Mouse (Mus musculus) kidney, embryonic 15.5 days (tissue): ENCODE measurements around the gene Zfp652. TPM values are rescaled to one million over a fixed set of nuclear protein-coding genes. Genes with fewer than 3 reads are reported as not detected.

ENCODE experiments used
- ATAC-seq: fragments of 200-750 bp; cut with Nextera tagmentation; replicated peaks from 2 replicates; pipeline ENCODE4 v1.8.0; 2017; ENCODE audit warnings: moderate TSS enrichment; ENCODE audit not compliant: low FRiP score
- H3K27ac ChIP-seq: fragments of 300-500 bp; sonication (generic); 2 replicates; pipeline ENCODE4 v1.5.1; 2015; ENCODE audit warnings: mild to moderate bottlenecking, inconsistent platforms
- H3K27me3 ChIP-seq: fragments of 300-500 bp; sonication (generic); 2 replicates; pipeline ENCODE4 v1.6.1; 2015; ENCODE audit warnings: inconsistent platforms
- H3K36me3 ChIP-seq: fragments of 300-500 bp; sonication (generic); 2 replicates; pipeline ENCODE4 v1.6.1; 2015; ENCODE audit warnings: inconsistent platforms
- H3K4me1 ChIP-seq: fragments of 300-500 bp; sonication (generic); 2 replicates; pipeline ENCODE4 v1.6.1; 2015; ENCODE audit warnings: inconsistent platforms
- H3K4me2 ChIP-seq: fragments of 300-500 bp; sonication (generic); 2 replicates; pipeline ENCODE4 v1.6.1; 2015; ENCODE audit warnings: moderate library complexity, mild to moderate bottlenecking, inconsistent platforms
- H3K4me3 ChIP-seq: fragments of 300-500 bp; sonication (generic); replicated peaks from 2 replicates; pipeline ENCODE4 v1.5.1; 2015; ENCODE audit warnings: mild to moderate bottlenecking, inconsistent platforms
- H3K9ac ChIP-seq: fragments of 300-500 bp; sonication (generic); 2 replicates; pipeline ENCODE4 v1.6.1; 2015; ENCODE audit warnings: mild to moderate bottlenecking, inconsistent platforms
- H3K9me3 ChIP-seq: fragments of 300-500 bp; sonication (generic); replicated peaks from 2 replicates; pipeline ENCODE4 v1.6.1; 2016; ENCODE audit warnings: inconsistent platforms
- WGBS: fragments of 180-500 bp; shearing (Covaris S2); methylation state at CpG from one replicate; pipeline ENCODE4 v1.1.7; 2015; ENCODE audit warnings: mixed read lengths; 5-methylcytosine and 5-hydroxymethylcytosine counted together
- polyA plus RNA-seq: library from polyadenylated mRNA; unstranded; fragments of >200 nt; fragmentation: Nextera tagmentation; extraction: Ambion mirVana; gene quantifications from 2 replicates; pipeline ENCODE4 v1.2.1, GENCODE M21; 2015

Gene Zfp652
- polyA plus RNA-seq, 1 experiment from 2014 or later: 22.3 TPM

DNA sequence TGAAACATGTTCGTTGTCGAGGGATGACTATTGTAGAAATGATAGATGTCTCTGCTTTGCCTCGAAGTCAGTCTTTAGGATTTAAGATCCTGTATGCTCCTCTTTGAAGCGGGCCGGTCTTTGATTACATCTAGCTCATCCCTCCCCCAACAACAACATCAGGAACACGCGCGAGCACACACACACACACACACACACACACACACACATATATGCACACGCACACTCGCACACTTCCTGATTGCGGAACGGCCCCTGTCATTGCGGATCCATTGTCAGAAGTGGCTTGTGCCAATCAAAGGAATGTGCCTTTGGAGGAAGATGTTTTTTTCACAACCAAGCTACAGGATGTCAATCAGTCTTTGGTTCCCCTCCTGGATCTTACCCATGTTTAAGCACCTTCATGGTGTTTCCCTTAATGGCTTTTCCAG, 1.4 kb downstream of the Zfp652 start:
- Histone ChIP-seq H3K4me2 (peak overlapping the region; percentile 81), H3K4me3 (peak overlapping the region; percentile 92), H3K27me3 (no peaks in the 10 kb centered on the region), H3K27ac (peak overlapping the region; percentile 98), H3K9me3 (no peaks in the 10 kb centered on the region), H3K36me3 (no peaks in the 10 kb centered on the region), H3K4me1 (peaks cover 30% of the 10 kb centered on the region), H3K9ac (peak overlapping the region; percentile 97)
- ATAC-seq: no peak
- under 1% methylated on average over 13 of the region's 13 CpGs for WGBS

DNA sequence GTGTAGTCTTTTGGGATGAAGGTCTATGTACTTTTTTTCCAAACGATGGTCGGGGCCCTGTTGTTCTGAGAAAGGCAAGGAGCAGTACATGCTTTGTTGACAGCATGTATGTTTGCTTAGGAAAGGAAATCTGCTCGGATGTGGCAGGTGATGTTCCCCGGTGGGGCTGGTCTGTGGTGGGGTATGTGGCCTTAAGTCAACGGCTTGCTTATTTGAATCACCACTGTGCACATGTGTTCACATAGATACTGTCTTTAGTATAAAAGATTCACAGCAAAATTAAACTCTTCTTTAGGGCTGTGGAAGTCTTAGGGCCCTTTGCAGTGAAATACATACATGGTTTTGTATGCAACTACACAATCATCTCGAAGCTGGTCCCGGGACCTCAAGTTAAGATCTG, 1.9 kb downstream of the Zfp652 start:
- no peak for ATAC-seq
- Histone ChIP-seq H3K4me2 (peak overlapping the region; percentile 81), H3K9ac (peak overlapping the region; percentile 97), H3K36me3 (no peaks in the 10 kb centered on the region), H3K9me3 (no peaks in the 10 kb centered on the region), H3K4me1 (peaks cover 30% of the 10 kb centered on the region), H3K27ac (no peak overlapping the region), H3K27me3 (no peaks in the 10 kb centered on the region), H3K4me3 (peak overlapping the region; percentile 92)
- WGBS: 29% methylated on average over 7 of the region's 7 CpGs

DNA sequence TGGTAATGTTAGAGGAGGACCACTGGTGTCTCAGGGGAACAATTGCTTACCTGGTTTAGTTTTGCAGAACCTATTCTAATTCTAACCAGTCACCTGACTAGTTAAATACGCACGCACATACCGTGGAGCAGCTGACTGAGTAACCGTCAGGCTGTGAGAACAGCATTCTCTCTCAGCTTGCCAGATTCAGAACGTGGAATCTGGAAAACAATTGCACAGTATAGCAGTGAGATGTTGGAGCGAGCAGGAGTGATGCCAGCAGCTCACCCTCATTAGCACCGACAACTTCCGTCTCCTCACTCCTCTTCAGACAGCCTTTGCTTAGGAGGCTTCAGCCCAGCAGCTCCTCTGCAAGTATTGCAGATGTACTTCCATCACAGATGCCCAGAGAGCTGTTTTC, 3.7 kb downstream of the Zfp652 start:
- no peak for ATAC-seq
- no peaks in the 10 kb centered on the region for H3K9me3 ChIP-seq
- WGBS: 71% methylated on average over 8 of the region's 8 CpGs
- peaks cover 4% of the 10 kb centered on the region; the same call in 1 of the 2 replicates for H3K36me3 ChIP-seq
- H3K4me1 ChIP-seq: peaks cover 30% of the 10 kb centered on the region
- H3K27ac ChIP-seq: no peak overlapping the region
- H3K4me3 ChIP-seq: no peak overlapping the region
- H3K27me3 ChIP-seq: no peaks in the 10 kb centered on the region
- no peak overlapping the region for H3K9ac ChIP-seq
- no peak overlapping the region for H3K4me2 ChIP-seq

DNA sequence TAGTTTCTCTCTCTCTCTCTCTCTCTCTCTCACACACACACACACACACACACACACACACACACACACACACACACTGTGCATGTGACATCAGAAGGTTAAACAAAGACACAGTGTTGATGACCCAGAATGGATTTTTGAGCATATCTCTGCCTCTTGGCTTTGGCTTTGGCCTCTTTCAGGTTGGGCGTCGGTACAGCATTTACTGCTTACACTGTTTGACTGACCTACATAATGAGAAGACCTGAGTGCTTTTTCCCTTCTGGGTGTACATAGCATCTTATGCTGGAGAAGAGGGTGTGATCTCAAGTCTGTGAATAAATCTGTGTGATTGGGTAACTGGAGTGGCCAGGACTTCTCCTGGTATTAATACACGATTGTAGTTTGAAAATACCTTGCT, 6.9 kb downstream of the Zfp652 start:
- H3K27ac ChIP-seq: no peak overlapping the region

DNA sequence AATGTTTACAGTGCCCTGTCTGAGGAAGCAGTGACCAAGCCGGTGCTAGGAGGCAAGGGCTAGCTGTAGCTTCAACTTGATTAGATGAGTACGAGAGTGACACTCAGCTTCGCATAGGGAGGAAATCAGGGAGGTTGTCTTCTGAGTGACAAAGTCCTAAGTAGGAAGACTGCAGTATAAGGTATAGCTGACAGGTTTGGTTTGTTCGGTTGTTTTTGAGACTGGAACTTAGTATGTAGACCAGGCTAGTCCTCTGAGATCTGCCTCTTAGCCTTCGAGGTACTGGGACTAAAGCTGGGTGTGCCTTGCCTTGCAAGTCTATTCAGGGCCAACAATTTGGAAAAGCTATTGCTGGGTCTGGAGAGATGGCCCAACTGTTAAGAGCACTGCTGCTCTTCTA, 10.8 kb downstream of the Zfp652 start, which contains the start of gene B130006D01Rik:
Gene B130006D01Rik, plus strand, starts transcription at position 301 of the 400 bp plus-strand sequence.
- Histone ChIP-seq H3K27me3 (no peaks in the 10 kb centered on the region), H3K27ac (no peak within 1 kb of the TSS), H3K4me3 (no peak within 1 kb of the TSS), H3K9me3 (no peaks in the 10 kb centered on the region), H3K4me2 (no peak within 1 kb of the TSS), H3K4me1 (no peaks in the 10 kb centered on the region), H3K9ac (no peak within 1 kb of the TSS), H3K36me3 (peaks cover 5% of the 10 kb centered on the region; the same call in 1 of the 2 replicates)
- 95% methylated on average over 5 of the region's 5 CpGs for WGBS
- ATAC-seq: no peak

More for the DNA sequence above, 6.9 kb downstream of the Zfp652 start:
- Histone ChIP-seq H3K36me3 (peaks cover 5% of the 10 kb centered on the region; the same call in 1 of the 2 replicates), H3K4me2 (no peak overlapping the region), H3K27me3 (no peaks in the 10 kb centered on the region), H3K9me3 (no peaks in the 10 kb centered on the region), H3K9ac (no peak overlapping the region), H3K4me1 (peaks cover 17% of the 10 kb centered on the region), H3K4me3 (no peak overlapping the region)
- no peak for ATAC-seq
- WGBS: 88% methylated on average over 3 of the region's 3 CpGs

DNA sequence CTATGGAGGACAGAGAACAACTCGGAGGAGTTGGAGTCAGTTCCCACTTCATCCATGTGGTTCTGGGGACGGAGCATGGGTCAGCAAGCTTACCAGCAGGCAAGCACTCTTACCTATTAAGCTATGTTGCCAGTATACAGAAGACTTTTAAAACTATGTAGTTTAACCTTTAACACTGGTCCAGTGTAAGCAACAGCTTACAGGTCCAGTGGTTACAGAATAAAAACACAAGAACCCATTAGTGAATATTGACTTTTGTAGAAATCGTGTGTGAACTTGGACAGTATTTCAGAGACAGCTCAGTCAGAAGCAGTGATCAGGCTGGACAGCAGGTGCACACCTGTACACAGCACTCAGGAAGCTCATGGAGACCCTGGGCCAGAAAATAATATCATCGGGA, 12.0 kb downstream of the Zfp652 start:
- no peak overlapping the region for H3K27ac ChIP-seq

DNA sequence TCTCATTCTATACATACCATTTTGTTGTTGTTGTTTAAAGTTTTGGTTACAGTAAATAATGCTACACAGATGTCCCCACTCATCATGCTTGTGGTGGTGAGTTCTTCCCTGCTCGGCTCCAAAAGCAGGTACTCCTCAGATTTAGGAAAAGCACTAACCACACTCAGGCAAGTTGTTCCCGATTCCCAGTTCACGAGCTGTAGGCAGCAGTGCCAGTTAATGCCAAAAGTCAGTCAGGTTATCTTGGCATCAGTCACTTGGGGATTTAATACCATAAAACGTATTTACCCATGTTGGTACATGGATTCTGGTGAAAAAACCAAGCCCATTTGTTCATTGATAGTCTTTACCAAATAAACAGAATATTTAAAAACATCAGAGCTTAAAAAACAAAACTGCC, 13.7 kb downstream of the Zfp652 start:
- no peak for ATAC-seq

More for the DNA sequence above, 12.0 kb downstream of the Zfp652 start:
- no peak for ATAC-seq
- Histone ChIP-seq H3K4me3 (no peak overlapping the region), H3K36me3 (peaks cover 5% of the 10 kb centered on the region; the same call in 1 of the 2 replicates), H3K4me2 (no peak overlapping the region), H3K9me3 (no peaks in the 10 kb centered on the region), H3K27me3 (no peaks in the 10 kb centered on the region), H3K4me1 (no peaks in the 10 kb centered on the region), H3K9ac (no peak overlapping the region)
- 90% methylated on average over 4 of the region's 4 CpGs for WGBS

DNA sequence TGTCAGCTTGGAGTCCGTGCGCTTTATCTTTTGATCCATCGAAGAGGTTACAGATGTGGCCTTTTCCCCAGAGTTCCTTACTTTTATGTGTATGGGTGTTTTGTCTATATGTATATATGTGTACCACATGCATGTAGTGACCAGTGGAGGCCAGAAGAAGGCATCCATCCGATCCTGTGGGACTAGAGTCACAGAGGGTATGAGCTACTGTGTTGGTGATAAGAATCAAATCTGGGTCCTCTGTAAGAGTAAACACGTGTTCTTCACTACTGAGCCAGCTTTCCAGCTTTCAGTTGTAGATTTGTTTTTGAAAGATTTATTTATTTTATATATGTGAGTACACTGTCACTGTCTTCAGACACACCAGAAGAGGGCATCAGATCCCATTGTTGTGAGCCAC, 15.5 kb downstream of the Zfp652 start:
- ATAC-seq: no peak
- H3K4me1 ChIP-seq: no peaks in the 10 kb centered on the region
- no peak overlapping the region for H3K27ac ChIP-seq
- WGBS: 87% methylated on average over 5 of the region's 5 CpGs
- H3K4me3 ChIP-seq: no peak overlapping the region
- H3K27me3 ChIP-seq: no peaks in the 10 kb centered on the region
- H3K36me3 ChIP-seq: no peaks in the 10 kb centered on the region
- H3K4me2 ChIP-seq: no peak overlapping the region
- H3K9me3 ChIP-seq: no peaks in the 10 kb centered on the region
- H3K9ac ChIP-seq: no peak overlapping the region

More for the DNA sequence above, 13.7 kb downstream of the Zfp652 start:
- Histone ChIP-seq H3K9ac (no peak overlapping the region), H3K4me2 (no peak overlapping the region), H3K27ac (no peak overlapping the region), H3K9me3 (no peaks in the 10 kb centered on the region), H3K27me3 (no peaks in the 10 kb centered on the region), H3K36me3 (peaks cover under 1% of the 10 kb centered on the region; the same call in 1 of the 2 replicates), H3K4me1 (no peaks in the 10 kb centered on the region), H3K4me3 (no peak overlapping the region)
- 79% methylated on average over 4 of the region's 4 CpGs for WGBS

DNA sequence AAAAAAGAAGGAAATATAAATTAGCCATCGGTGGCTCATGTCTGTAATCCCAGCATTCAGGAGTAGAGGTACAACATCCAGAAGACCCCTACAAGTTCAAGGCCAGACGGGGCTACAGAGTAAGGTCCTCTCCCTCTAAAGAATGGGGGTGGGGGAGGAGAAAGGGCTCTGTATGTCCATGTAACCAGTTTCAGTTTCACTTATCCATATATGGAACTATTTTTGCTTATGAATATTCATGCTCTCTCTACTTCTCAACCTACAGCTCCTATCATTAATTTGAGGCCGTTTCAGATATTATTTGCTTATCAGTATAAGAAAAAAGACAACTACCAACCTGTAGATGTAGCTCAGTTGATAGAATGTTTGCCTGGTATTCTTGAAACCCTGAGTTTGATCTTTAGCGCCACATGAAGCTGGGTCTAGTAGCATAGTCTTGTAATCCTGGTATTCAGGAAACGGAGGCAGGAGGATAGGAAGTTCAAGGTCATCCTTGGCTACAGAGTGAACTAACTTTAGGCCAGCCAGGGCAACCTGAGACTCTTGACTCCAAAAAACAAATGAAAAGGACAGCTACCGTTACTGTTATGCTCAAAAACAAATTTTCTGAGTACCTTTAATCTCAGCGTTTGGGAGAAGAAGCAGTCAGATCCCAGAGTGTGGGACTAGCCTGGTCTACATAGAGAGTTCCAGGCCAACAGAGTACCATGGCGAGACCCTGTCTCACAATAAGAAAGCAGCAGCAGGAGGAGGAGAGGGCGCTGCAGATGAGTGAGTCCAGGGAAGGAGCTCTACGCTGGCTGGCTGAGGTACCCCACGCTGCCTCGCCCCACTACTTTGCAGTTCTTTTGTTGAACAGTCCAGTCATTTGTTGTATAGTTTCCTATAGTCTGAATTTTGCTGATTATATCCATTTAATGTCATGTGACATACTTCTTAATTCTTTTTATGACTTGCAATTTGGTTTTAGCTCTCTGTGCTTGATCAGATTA, 16.7 kb downstream of the Zfp652 start:
- Histone ChIP-seq H3K9me3 (no peaks in the 10 kb centered on the region), H3K4me2 (no peak overlapping the region), H3K9ac (no peak overlapping the region), H3K4me3 (no peak overlapping the region), H3K36me3 (no peaks in the 10 kb centered on the region), H3K27ac (no peak overlapping the region), H3K27me3 (no peaks in the 10 kb centered on the region), H3K4me1 (no peaks in the 10 kb centered on the region)
- no peak for ATAC-seq
- WGBS: 82% methylated on average over 12 of the region's 12 CpGs

DNA sequence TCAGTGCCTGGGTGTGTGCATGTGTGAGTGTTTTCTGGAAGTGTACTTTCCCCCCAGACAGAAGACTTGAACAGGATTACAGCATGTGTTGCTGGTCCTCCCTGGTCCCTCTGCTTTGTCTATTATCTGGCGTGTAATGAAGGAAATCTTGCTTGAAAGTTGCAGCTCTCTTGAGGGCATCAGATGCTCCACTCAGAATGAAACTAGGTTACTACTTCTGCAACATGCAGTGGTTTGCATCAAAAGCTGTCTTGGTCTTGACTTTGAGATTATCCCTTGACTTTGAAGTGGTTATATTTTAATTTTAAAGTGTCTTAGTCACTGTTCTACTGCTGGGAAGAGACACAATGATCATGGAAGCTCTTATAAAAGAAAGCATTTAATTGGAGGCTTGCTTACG, 22.0 kb downstream of the Zfp652 start:
- 94% methylated on average over 2 of the region's 2 CpGs for WGBS
- Histone ChIP-seq H3K9me3 (no peaks in the 10 kb centered on the region), H3K27me3 (no peaks in the 10 kb centered on the region), H3K4me1 (peaks cover 6% of the 10 kb centered on the region), H3K4me2 (no peak overlapping the region), H3K9ac (no peak overlapping the region), H3K27ac (no peak overlapping the region), H3K4me3 (no peak overlapping the region), H3K36me3 (no peaks in the 10 kb centered on the region)
- ATAC-seq: no peak

DNA sequence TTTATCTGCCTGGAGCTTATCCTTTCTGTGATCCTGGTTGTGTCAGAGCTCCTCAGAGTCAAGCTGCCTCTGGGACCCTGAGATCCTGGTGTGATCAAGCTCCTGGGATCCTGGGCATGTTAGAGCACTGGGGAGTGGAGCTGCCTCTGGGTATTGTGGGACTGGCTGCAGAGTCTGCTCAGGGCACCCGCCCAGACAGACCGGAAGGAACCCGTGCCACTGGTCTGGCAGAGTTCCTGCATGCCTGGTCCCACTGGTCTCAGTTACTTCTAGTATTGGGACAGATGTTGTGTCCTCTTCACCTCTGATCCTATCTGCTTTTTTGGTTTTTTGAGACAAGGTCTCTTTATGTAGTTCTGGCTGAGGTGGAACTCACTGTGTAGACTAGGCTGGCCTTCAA, 25.3 kb downstream of the Zfp652 start:
- ATAC-seq: no peak
- Histone ChIP-seq H3K27me3 (no peaks in the 10 kb centered on the region), H3K9me3 (no peaks in the 10 kb centered on the region), H3K9ac (no peak overlapping the region), H3K4me2 (no peak overlapping the region), H3K4me1 (peaks cover 6% of the 10 kb centered on the region), H3K4me3 (no peak overlapping the region), H3K27ac (no peak overlapping the region), H3K36me3 (no peaks in the 10 kb centered on the region)
- WGBS: 69% methylated on average over 3 of the region's 3 CpGs

DNA sequence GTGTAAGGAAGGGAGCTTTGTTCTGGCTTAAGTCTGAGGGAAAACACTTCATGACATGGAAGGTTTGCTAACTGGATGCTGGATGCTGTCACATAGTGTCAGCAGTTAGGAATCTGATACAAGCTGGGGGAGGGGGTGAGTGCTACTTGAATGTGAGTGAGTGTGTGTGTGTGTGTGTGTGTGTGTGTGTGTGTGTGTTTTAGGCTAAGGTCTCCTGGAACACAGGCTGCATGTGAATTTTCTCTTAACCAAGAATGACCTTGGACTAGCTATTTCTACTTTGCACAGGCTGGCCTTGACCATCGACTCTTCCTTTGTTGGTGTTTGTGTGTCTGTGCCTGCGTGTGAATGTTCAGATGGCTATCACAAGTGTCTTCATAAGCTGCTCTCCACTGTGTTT, 32.0 kb downstream of the Zfp652 start:
- WGBS: 88% methylated on average over 2 of the region's 2 CpGs
- no peaks in the 10 kb centered on the region for H3K27me3 ChIP-seq
- H3K27ac ChIP-seq: no peak overlapping the region
- H3K4me2 ChIP-seq: no peak overlapping the region
- no peaks in the 10 kb centered on the region for H3K9me3 ChIP-seq
- no peak overlapping the region for H3K4me3 ChIP-seq
- no peak for ATAC-seq
- no peaks in the 10 kb centered on the region for H3K4me1 ChIP-seq
- no peak overlapping the region for H3K9ac ChIP-seq
- H3K36me3 ChIP-seq: peaks cover 10% of the 10 kb centered on the region
